Comparison of ENCODE assay signal across 11 mouse cellular contexts in the genomic region with DNA sequence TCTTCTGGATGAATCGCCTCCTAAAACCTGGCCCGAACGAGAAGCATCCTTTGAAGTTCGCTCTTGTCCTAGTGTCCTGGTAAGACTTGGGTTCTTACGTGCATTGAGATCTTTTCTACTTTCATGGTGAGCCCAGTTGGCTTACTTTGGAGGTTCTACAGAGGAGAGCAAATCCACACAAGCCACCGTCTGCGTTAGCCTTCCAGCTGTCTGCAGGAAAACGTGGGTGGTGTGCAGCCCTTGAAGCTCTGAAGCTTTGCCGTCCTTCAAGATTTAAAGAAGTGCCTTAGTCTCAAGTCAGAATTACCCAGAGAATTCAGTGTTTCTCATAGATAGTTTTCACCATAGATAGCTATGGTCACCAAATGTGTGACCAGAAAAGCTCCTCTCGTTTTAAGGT.
"Had no signal": no experiment of that assay in that cellular context is flagged by ENCODE, and none has a peak within 500 bp of the region (broad histone marks: within the 10 kb centered on the region; RNA-seq: fewer than 3 reads in every experiment).

No protein-coding gene starts in this region.

- DNase-seq: lung, adult 18-20 months; lung, embryonic 14.5 days; lung, postnatal 10 days; lung, postnatal 4 days; midbrain, embryonic 14.5 days; retina, postnatal 1 day; right cerebral cortex, postnatal 25 days; right cerebral cortex, postnatal 4 days; spleen, adult 18-20 months; thymus, adult 2 months; thymus, postnatal 25 days had no signal
